Mouse (Mus musculus): ENCODE results near the gene Tango2.

The Tango2 gene

GRCm38 (mm10) chr16:18347931-18348600 is at the start of gene Tango2, which contains the start of gene Arvcf:
Gene Tango2, minus strand, starts transcription at chr16:18348103.
Gene Arvcf, plus strand, starts transcription at chr16:18348182.
- DNase-seq: peak; percentile 89

- no peak for DNase-seq
These were observed 49.1 kb upstream of the Tango2 start for GRCm38 (mm10) chr16:18396791-18397621.

- peak; percentile 70 for DNase-seq
These were observed 48.3 kb upstream of the Tango2 start for GRCm38 (mm10) chr16:18396201-18396600.

GRCm38 (mm10) chr16:18395620-18396036 is 47.7 kb upstream of the Tango2 start:
- DNase-seq: peak; percentile 70

- no peak for DNase-seq
These were observed 47.1 kb upstream of the Tango2 start for GRCm38 (mm10) chr16:18394777-18395619.

- no peak for DNase-seq
These were observed 46.2 kb upstream of the Tango2 start for GRCm38 (mm10) chr16:18394056-18394455.

- DNase-seq: no peak
These were observed 45.7 kb upstream of the Tango2 start for GRCm38 (mm10) chr16:18393595-18393994.

- peak; percentile 87 for DNase-seq
These were observed 44.8 kb upstream of the Tango2 start for GRCm38 (mm10) chr16:18392469-18393426.

GRCm38 (mm10) chr16:18391728-18392127 is 43.8 kb upstream of the Tango2 start:
- DNase-seq: no peak

- no peak for DNase-seq
These were observed 43.2 kb upstream of the Tango2 start for GRCm38 (mm10) chr16:18391127-18391526.

- no peak for DNase-seq
These were observed 42.5 kb upstream of the Tango2 start for GRCm38 (mm10) chr16:18390399-18390798.

- DNase-seq: no peak
These were observed 40.9 kb upstream of the Tango2 start for GRCm38 (mm10) chr16:18388583-18389435.

- DNase-seq: no peak
These were observed 40.0 kb upstream of the Tango2 start for GRCm38 (mm10) chr16:18387704-18388582.

GRCm38 (mm10) chr16:18386972-18387371 is 39.1 kb upstream of the Tango2 start:
- DNase-seq: no peak

- peak; percentile 42 for DNase-seq
These were observed 38.5 kb upstream of the Tango2 start for GRCm38 (mm10) chr16:18386451-18386850.

GRCm38 (mm10) chr16:18385411-18385810 is 37.5 kb upstream of the Tango2 start:
- DNase-seq: no peak

GRCm38 (mm10) chr16:18384659-18385058 is 36.8 kb upstream of the Tango2 start:
- no peak for DNase-seq

GRCm38 (mm10) chr16:18384211-18384610 is 36.3 kb upstream of the Tango2 start:
- no peak for DNase-seq

- peak; percentile 51 for DNase-seq
These were observed 35.9 kb upstream of the Tango2 start for GRCm38 (mm10) chr16:18383756-18384155.
